Mouse (Mus musculus) heart, postnatal 0 days (tissue): ENCODE measurements around the gene Gm21973.

Source experiments
- CTCF ChIP-seq: IDR thresholded peaks from 2 replicates; pipeline ENCODE4 v1.5.1; 2016; ENCODE audit warnings: antibody characterized with exemption, control low read depth, low read depth
- EP300 ChIP-seq: IDR thresholded peaks from 2 replicates; pipeline ENCODE4 v1.6.1; 2016; ENCODE audit warnings: antibody characterized with exemption, low read depth

DNA sequence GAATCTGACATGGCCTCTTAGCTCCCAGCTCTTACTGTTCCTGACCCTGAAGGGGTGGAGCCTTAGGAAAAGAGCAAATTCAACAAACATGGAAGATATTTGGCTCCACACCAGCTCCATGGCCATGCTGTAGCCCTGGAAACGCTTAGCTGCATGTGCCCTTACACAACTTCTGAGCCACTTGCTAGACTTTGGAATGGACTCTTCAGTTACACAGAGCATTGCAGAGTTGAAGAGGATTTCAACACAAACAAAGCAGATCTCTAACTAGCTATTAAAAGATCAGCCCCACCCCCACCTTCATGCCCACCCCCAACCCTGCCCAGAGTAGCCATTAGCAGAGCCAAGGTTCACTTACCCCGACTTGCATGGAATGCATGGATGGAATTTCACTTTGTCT, 74.6 kb downstream of the Gm21973 start:
- TF ChIP-seq CTCF: no peak
- no peak for TF ChIP-seq EP300
